Mouse (Mus musculus): ENCODE results near the gene Iqgap2.

The Iqgap2 gene

DNA sequence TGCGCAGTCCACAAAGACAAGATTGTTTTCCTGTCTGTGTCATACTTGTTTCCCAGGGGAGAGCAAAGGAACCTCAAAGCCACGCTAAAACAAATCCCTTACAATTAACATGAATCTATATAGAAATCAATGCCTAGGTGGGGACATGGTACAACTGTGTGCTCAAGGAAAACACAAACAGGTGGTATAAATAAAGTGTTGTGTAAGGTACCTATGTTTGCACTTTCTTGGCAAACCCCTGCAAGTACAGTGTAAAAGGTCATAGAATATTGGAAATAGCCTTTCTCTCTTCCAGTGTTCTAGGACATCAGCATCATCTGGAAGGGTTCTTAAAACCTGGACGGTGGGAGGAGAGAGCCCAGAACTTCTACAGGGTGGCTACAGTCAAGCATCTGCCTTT lies 7.3 kb downstream of the Iqgap2 start:
- DNase-seq (ENCODE audit: low spot score in 2 of 2) = no peak

DNA sequence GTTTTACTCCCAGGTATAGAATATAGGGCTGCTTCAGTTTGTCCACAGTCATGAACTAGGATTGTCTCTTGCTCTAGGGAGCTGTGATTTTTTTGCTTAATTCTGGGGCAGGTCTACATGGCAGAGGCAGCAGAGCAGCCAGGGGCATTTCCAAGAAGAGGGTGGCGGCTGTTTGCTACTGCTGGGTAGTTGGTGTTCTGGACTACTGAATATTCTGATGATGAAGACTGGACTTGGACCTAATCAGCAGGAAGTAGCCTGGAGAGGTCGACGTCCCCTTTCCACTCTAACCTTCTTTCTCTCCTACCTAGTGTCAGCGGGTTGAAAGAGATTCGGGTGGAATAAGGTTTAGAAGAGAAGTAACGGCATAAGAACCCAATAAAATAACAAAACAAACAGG lies 9.7 kb downstream of the Iqgap2 start:
- no peak for DNase-seq (ENCODE audit: low spot score in 2 of 2)

DNA sequence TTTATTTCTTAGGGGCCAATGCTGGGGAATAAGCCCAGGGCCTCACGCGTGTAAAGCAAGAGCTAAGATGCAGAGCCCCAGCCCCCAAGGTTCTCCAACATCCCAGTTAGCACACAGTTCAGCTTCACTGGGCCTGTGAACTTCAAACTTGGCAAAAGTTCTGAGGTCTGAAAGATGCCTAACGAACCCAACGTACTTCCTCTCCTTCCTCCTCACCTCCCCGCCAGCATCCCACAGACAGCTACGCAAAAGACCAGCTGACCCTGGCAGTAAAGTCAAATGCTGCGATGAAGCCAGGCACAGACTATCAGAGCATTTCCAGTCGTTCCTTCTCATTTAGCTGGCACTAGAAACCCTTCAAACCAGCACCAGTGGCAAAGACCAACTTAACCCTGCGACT lies 10.3 kb downstream of the Iqgap2 start:
- no peak for DNase-seq (ENCODE audit: low spot score in 2 of 2)

- DNase-seq (ENCODE audit: low spot score in 2 of 2) = no peak
Observed at GRCm38 (mm10) chr13:95880633-95881032, 11.1 kb downstream of the Iqgap2 start.

DNA sequence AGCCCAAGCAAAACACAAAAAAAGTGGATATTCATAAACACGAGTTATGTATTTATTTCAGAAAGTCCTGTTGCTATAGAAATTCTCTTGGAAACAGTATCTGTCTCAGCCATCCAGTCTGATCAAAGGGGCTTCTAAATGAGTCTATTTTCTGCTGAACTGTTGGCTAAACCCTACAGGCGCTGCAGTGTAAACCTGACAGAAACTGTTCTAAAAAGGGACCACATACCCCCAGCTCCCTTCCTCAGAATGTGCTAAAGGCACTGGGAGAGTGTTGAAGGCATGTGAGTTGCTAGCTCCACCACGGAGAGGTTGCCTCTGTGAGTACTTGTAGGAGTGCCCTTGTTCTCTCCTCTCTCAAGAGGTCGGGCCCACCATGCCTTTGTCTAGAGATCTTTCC lies 19.7 kb downstream of the Iqgap2 start:
- peak; percentile 59 to 79 for DNase-seq (ENCODE audit: low spot score in 2 of 2)

DNA sequence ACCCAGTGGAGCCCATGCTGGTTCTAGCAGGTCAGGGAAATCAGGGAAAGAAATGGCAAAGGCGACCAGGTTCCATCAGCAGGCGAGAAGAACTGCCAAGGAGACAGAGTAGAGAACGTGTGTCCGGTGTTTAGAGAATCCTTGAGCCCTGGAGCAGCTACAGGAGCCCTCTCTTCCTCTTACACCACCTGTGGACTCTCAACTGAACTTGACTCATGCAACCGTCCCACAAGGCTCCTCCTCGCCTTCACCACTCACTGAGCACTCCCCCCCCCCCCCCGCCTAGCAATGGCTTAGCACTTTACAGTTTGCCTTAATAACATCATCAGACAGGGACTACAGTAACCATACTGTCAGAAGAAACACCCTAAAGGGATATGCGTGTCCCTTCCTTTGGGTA lies 21.1 kb downstream of the Iqgap2 start:
- DNase-seq (ENCODE audit: low spot score in 2 of 2) = no peak

- no peak for DNase-seq (ENCODE audit: low spot score in 2 of 2)
Observed at GRCm38 (mm10) chr13:95868896-95869540, 22.7 kb downstream of the Iqgap2 start.

GRCm38 (mm10) chr13:95862201-95862600 lies 29.5 kb downstream of the Iqgap2 start:
- no peak for DNase-seq (ENCODE audit: low spot score in 2 of 2)

GRCm38 (mm10) chr13:95859271-95859670 lies 32.5 kb downstream of the Iqgap2 start:
- no peak for DNase-seq (ENCODE audit: low spot score in 2 of 2)

DNA sequence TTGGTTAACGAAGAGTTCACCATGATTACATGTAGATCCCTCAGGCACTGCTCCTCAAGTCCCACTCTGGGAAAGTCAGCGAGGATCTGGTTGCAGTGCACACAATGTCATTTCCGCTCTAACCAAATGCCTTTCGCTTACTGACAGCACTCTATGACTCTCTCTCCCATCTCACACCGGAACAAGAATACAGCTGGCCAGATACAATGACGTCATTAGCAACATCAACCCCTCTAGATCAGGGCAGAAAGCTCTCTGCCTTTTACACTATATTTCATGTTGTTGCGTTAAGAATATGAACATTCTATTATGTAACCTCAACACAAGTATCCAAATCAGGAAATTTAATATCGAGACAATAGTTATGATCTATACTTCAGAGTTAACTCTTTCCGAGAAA lies 32.9 kb downstream of the Iqgap2 start:
- no peak for DNase-seq (ENCODE audit: low spot score in 2 of 2)

GRCm38 (mm10) chr13:95855537-95855936 lies 36.2 kb downstream of the Iqgap2 start:
- no peak for DNase-seq (ENCODE audit: low spot score in 2 of 2)

GRCm38 (mm10) chr13:95851611-95852010 lies 40.1 kb downstream of the Iqgap2 start:
- DNase-seq (ENCODE audit: low spot score in 2 of 2) = no peak

DNA sequence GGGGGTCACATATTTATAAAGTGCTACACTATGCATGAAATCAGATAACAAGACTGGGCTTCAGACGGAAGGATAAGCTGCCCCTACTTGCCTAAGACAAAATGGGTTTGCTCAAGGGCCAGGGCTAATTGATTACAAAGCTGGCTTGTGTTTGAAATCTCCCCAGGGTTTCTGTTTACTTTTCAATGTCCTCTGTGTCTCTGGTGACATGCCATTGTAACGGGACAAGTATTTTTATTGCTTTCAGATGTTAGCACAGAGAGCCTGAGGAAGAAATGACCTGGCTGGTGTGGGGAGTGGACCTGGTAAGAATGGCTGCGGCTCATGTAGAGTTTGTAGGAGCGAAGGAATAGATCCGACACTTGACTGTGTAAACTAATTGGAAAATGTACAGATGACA lies 41.3 kb downstream of the Iqgap2 start:
- DNase-seq (ENCODE audit: low spot score in 2 of 2) = no peak

DNA sequence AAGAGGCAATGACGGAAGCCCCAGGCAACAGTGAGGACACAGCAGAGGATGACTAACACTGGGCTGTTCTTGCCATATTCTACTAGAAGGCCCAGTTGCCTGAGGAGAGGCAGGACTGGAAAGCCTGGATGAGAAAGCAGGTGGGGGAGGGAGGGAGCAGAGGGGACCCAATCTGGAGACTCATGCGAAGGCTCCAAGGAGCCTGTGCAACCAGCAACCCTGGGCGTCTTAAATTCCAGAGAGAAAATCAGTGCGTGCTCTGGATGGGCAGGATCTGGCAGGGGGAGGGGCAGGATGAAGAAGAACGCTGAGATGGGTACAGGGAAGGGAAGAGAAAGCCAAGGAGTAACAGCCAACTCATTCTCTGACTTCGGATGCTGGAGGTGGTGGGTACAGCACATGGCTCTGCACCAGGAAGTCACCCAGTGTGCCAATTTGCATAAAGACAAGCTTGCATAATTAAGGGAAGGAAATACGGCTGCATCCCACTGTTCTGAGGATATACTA lies 42.2 kb downstream of the Iqgap2 start:
- DNase-seq (ENCODE audit: low spot score in 2 of 2) = peak; percentile 43 to 45

GRCm38 (mm10) chr13:95846364-95846763 lies 45.4 kb downstream of the Iqgap2 start:
- DNase-seq (ENCODE audit: low spot score in 2 of 2) = no peak

GRCm38 (mm10) chr13:95844950-95845349 lies 46.8 kb downstream of the Iqgap2 start:
- DNase-seq (ENCODE audit: low spot score in 2 of 2) = no peak

GRCm38 (mm10) chr13:95843411-95844026 lies 48.2 kb downstream of the Iqgap2 start:
- no peak for DNase-seq (ENCODE audit: low spot score in 2 of 2)

- DNase-seq (ENCODE audit: low spot score in 2 of 2) = no peak
Observed at GRCm38 (mm10) chr13:95842803-95843202, 48.9 kb downstream of the Iqgap2 start.

GRCm38 (mm10) chr13:95841946-95842345 lies 49.8 kb downstream of the Iqgap2 start:
- DNase-seq (ENCODE audit: low spot score in 2 of 2) = no peak

DNA sequence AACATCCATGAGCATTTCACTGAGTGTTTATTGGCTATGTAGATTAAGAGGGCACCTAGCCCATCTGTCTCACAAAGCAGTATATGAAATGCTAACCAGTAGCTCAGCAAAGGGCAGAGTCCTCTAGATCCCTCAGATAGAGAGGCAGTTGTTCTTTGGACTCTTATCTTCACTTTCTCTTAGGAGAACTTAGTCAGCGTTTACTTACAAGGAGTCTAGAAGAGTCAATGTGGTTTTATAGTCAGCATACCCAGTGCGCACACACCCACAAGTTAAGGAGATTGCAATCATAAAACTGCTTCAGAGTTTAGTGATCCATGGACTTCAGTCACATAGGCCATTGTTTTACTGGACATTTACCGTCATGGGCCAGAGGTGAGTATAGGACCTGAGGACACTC lies 54.8 kb downstream of the Iqgap2 start:
- DNase-seq (ENCODE audit: low spot score in 2 of 2) = no peak

GRCm38 (mm10) chr13:95833473-95833872 lies 58.2 kb downstream of the Iqgap2 start:
- no peak for DNase-seq (ENCODE audit: low spot score in 2 of 2)

- no peak for DNase-seq (ENCODE audit: low spot score in 2 of 2)
Observed at GRCm38 (mm10) chr13:95832712-95833111, 59.0 kb downstream of the Iqgap2 start.

DNA sequence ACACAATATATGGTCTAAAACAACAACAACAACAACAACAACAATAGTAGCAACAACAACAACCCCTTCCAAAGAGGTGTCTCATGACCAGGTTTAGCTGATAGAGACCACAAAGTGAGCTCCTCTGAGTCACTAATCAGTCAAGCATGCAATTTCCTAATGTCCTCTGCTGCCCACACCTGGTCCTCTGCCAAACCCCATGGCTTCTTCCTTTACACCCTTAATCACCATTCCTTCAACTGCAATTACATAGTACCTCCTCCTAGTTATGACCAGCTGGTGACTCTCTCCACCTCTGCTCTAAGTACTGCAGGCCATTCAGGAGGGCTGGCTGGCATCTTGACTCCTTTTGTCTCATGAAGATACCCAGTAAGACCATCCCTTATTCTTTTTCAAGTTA lies 60.0 kb downstream of the Iqgap2 start:
- DNase-seq (ENCODE audit: low spot score in 2 of 2) = no peak
